Mouse (Mus musculus) kidney, adult 2 months (tissue): ENCODE results near the gene Spata13. TPM values are rescaled to one million over a fixed set of nuclear protein-coding genes. Genes with fewer than 3 reads are reported as not detected.

ENCODE experiments used
- DNase-seq: peaks from one replicate; pipeline ENCODE4 v3.0.0; 2021
- H3K27ac ChIP-seq: fragments of 200-500 bp; 2 replicates; pipeline ENCODE4 v1.5.1; 2012; ENCODE audit warnings: low read depth, low read length, control low read depth, inconsistent platforms; ENCODE audit not compliant: insufficient read depth
- H3K27me3 ChIP-seq: fragments of 200-500 bp; replicated peaks from 2 replicates; pipeline ENCODE4 v1.6.1; 2012; ENCODE audit warnings: mild to moderate bottlenecking, moderate library complexity, low read length, inconsistent platforms; ENCODE audit not compliant: control insufficient read depth, insufficient read depth
- H3K36me3 ChIP-seq: fragments of 200-500 bp; 2 replicates; pipeline ENCODE4 v1.6.1; 2012; ENCODE audit warnings: mild to moderate bottlenecking, moderate library complexity, low read length, inconsistent platforms; ENCODE audit not compliant: control insufficient read depth, insufficient read depth
- H3K4me1 ChIP-seq: fragments of 200-500 bp; 2 replicates; pipeline ENCODE4 v1.6.1; 2011; ENCODE audit warnings: low read length; ENCODE audit not compliant: control insufficient read depth, insufficient read depth
- H3K4me3 ChIP-seq: fragments of 200-500 bp; 2 replicates; pipeline ENCODE4 v1.5.1; 2011; ENCODE audit warnings: mild to moderate bottlenecking, low read depth, low read length, control low read depth; ENCODE audit not compliant: insufficient read depth
- CTCF ChIP-seq: fragments of 200-500 bp; conservative IDR thresholded peaks from 2 replicates; pipeline ENCODE4 v1.5.1; 2011; ENCODE audit warnings: low read depth, mild to moderate bottlenecking, control low read depth, low read length, moderate library complexity, mixed read lengths; ENCODE audit not compliant: insufficient read depth, insufficient read length
- POLR2A ChIP-seq: fragments of 200-500 bp; IDR thresholded peaks from one replicate; pipeline ENCODE4 v1.6.1; 2011; ENCODE audit warnings: low read depth, low read length, control low read depth
- WGBS: fragments of 180-500 bp; shearing (Covaris S2); methylation state at CpG from one replicate; pipeline ENCODE4 v1.1.7; 2018; 5-methylcytosine and 5-hydroxymethylcytosine counted together
- polyA plus RNA-seq: library from polyadenylated mRNA; depleted of rRNA; stranded (reverse); fragments of >200 nt; gene quantifications from 2 replicates; pipeline ENCODE4 v1.2.3, GENCODE M21; 2012; rRNA removed

The Spata13 gene
- 24.1 and 27.7 TPM in 2 replicates for polyA plus RNA-seq

GRCm38 (mm10) chr14:60633961-60634864 is at the start of gene Spata13:
Gene Spata13, plus strand, starts transcription at chr14:60634001.
- H3K4me3 ChIP-seq: peak within 1 kb of the TSS; percentile 80
- no peaks in the 10 kb centered on the region for H3K36me3 ChIP-seq
- 0 out of 2 replicates have a peak, but pooled peaks have one; percentile 3 for TF ChIP-seq CTCF
- TF ChIP-seq POLR2A: peak; percentile 83
- H3K27ac ChIP-seq: peak within 1 kb of the TSS; percentile 91
- DNase-seq: peak; percentile 96
- H3K4me1 ChIP-seq: peaks cover 27% of the 10 kb centered on the region; the same call in 1 of the 2 replicates
- 1% methylated on average over 50 of the region's 50 CpGs for WGBS
- no peaks in the 10 kb centered on the region for H3K27me3 ChIP-seq

- DNase-seq: no peak
- 66% methylated on average over 15 of the region's 15 CpGs for WGBS
- no peaks in the 10 kb centered on the region for H3K27me3 ChIP-seq
- H3K4me3 ChIP-seq: no peak overlapping the region
- no peaks in the 10 kb centered on the region for H3K36me3 ChIP-seq
- H3K27ac ChIP-seq: no peak overlapping the region
- 0 out of 2 replicates have a peak, but pooled peaks cover under 1% of the 10 kb centered on the region for H3K4me1 ChIP-seq
- TF ChIP-seq POLR2A (no peak), CTCF (no peak)
Observed at GRCm38 (mm10) chr14:60586687-60587453, 46.9 kb upstream of the Spata13 start.

GRCm38 (mm10) chr14:60589001-60589400 is 44.8 kb upstream of the Spata13 start:
- Histone ChIP-seq H3K27ac (no peak overlapping the region), H3K27me3 (no peaks in the 10 kb centered on the region), H3K4me1 (peaks cover 7% of the 10 kb centered on the region; the same call in 1 of the 2 replicates), H3K36me3 (no peaks in the 10 kb centered on the region), H3K4me3 (no peak overlapping the region)
- DNase-seq: no peak
- WGBS: 89% methylated on average over 2 of the region's 2 CpGs
- TF ChIP-seq POLR2A (no peak), CTCF (no peak)

- WGBS: 46% methylated on average over 5 of the region's 5 CpGs
- Histone ChIP-seq H3K27ac (peak overlapping the region; percentile 70), H3K36me3 (no peaks in the 10 kb centered on the region), H3K4me1 (peaks cover 7% of the 10 kb centered on the region; the same call in 1 of the 2 replicates), H3K4me3 (no peak overlapping the region), H3K27me3 (no peaks in the 10 kb centered on the region)
- TF ChIP-seq CTCF (no peak), POLR2A (no peak)
- peak; percentile 19 for DNase-seq
Observed at GRCm38 (mm10) chr14:60592339-60592738, 41.5 kb upstream of the Spata13 start.

- 24% methylated on average over 7 of the region's 7 CpGs for WGBS
- Histone ChIP-seq H3K4me1 (peaks cover 7% of the 10 kb centered on the region; the same call in 1 of the 2 replicates), H3K27ac (0 out of 2 replicates have a peak overlapping the region, but pooled peaks have one; percentile 13), H3K4me3 (no peak overlapping the region), H3K27me3 (no peaks in the 10 kb centered on the region), H3K36me3 (no peaks in the 10 kb centered on the region)
- DNase-seq: peak; percentile 87
- no peak for TF ChIP-seq CTCF
Observed at GRCm38 (mm10) chr14:60592822-60593221, 41.0 kb upstream of the Spata13 start.

GRCm38 (mm10) chr14:60597571-60597970 is 36.2 kb upstream of the Spata13 start:
- Histone ChIP-seq H3K27ac (peak overlapping the region; percentile 40; the same call in 1 of the 2 replicates), H3K4me1 (no peaks in the 10 kb centered on the region; the same call in 1 of the 2 replicates), H3K36me3 (no peaks in the 10 kb centered on the region), H3K27me3 (no peaks in the 10 kb centered on the region), H3K4me3 (no peak overlapping the region)
- 3% methylated on average over 4 of the region's 4 CpGs for WGBS
- no peak for TF ChIP-seq CTCF
- no peak for TF ChIP-seq POLR2A
- DNase-seq: peak; percentile 80
